Mouse (Mus musculus): ENCODE data around the gene Gfpt2.

DNA sequence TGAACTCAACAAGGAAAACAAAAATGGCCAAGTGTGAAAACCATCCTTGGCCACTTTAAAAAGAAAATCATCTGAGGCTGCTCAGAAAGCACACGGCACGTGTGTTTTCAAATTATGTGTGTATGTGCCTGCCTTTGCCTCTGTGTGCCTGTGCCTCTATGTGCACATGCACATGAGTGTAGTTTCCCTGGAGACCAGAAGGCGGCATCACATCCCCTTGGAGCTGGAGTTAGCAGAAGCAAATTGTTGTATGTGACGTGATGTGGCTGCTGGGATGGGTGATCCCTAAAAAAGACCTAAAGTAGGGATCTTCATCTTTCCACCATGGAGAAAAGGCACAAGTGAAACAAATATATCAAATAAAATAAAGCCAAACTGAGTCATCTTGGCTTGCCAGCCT is 9.8 kb downstream of the Gfpt2 start:
- TF ChIP-seq CTCF (IDR thresholded peaks at IDR 0.05; ENCODE audit: low read depth) = no peak
- TF ChIP-seq EP300 (IDR thresholded peaks at IDR 0.05; ENCODE audit: low read depth) = no peak
